Mouse (Mus musculus) heart, embryonic 16.5 days (tissue): ENCODE results near the gene Rcbtb2. TPM values are rescaled to one million over a fixed set of nuclear protein-coding genes. Genes with fewer than 3 reads are reported as not detected.

Experiments
- ATAC-seq: fragments of 200-750 bp; cut with Nextera tagmentation; replicated peaks from 2 replicates; pipeline ENCODE4 v1.8.0; 2017; ENCODE audit warnings: moderate number of reproducible peaks; ENCODE audit not compliant: insufficient read depth, low FRiP score; ENCODE audit errors: extremely low read depth
- H3K27ac ChIP-seq: fragments of 300-500 bp; sonication (generic); 2 replicates; pipeline ENCODE4 v1.5.1; 2014; ENCODE audit warnings: mild to moderate bottlenecking, low read length, control low read depth, moderate library complexity
- H3K27me3 ChIP-seq: fragments of 300-500 bp; sonication (generic); 2 replicates; pipeline ENCODE4 v1.6.1; 2014; ENCODE audit warnings: low read length, mixed read lengths; ENCODE audit not compliant: control insufficient read depth, insufficient read depth
- H3K36me3 ChIP-seq: fragments of 300-500 bp; sonication (generic); 2 replicates; pipeline ENCODE4 v1.6.1; 2014; ENCODE audit not compliant: control insufficient read depth, insufficient read depth
- H3K4me1 ChIP-seq: fragments of 300-500 bp; sonication (generic); 2 replicates; pipeline ENCODE4 v1.6.1; 2014; ENCODE audit warnings: low read length, mixed read lengths; ENCODE audit not compliant: control insufficient read depth, insufficient read depth
- H3K4me2 ChIP-seq: fragments of 300-500 bp; sonication (generic); 2 replicates; pipeline ENCODE4 v1.6.1; 2014; ENCODE audit warnings: low read depth, mild to moderate bottlenecking, control low read depth, low read length
- H3K4me3 ChIP-seq: fragments of 300-500 bp; sonication (generic); 2 replicates; pipeline ENCODE4 v1.5.1; 2014; ENCODE audit warnings: mild to moderate bottlenecking, control low read depth, low read length
- H3K9ac ChIP-seq: fragments of 300-500 bp; sonication (generic); 2 replicates; pipeline ENCODE4 v1.6.1; 2014; ENCODE audit warnings: low read length, control low read depth
- H3K9me3 ChIP-seq: fragments of 300-500 bp; sonication (generic); replicated peaks from 2 replicates; pipeline ENCODE4 v1.6.1; 2016; ENCODE audit warnings: low read length; ENCODE audit not compliant: control insufficient read depth
- WGBS: fragments of 180-500 bp; shearing (Covaris S2); extraction: QIAGEN DNeasy Blood & Tissue Kit; methylation state at CpG from one replicate; pipeline ENCODE4 v1.1.7; 2014; 5-methylcytosine and 5-hydroxymethylcytosine counted together
- polyA plus RNA-seq: library from polyadenylated mRNA; unstranded; fragments of >200 nt; fragmentation: Nextera tagmentation; extraction: Ambion mirVana; gene quantifications from 2 replicates; pipeline ENCODE4 v1.2.1, GENCODE M21; 2015

Gene Rcbtb2
- polyA plus RNA-seq, 1 experiment from 2014 or later: 77.3 TPM

GRCm38 (mm10) chr14:73119966-73120365 lies 2.9 kb upstream of the Rcbtb2 start:
- H3K27me3 ChIP-seq: no peaks in the 10 kb centered on the region
- H3K9ac ChIP-seq: no peak overlapping the region
- H3K9me3 ChIP-seq: no peaks in the 10 kb centered on the region
- H3K36me3 ChIP-seq: no peaks in the 10 kb centered on the region
- no peak for ATAC-seq
- H3K4me1 ChIP-seq: peaks cover 11% of the 10 kb centered on the region; the same call in 1 of the 2 replicates
- H3K4me2 ChIP-seq: no peak overlapping the region
- H3K4me3 ChIP-seq: no peak overlapping the region
- whole genome bisulfite sequencing: 62% methylated on average over 2 of the region's 2 CpGs
- peak overlapping the region; percentile 1; the same call in 1 of the 2 replicates for H3K27ac ChIP-seq

GRCm38 (mm10) chr14:73122211-73122922 lies 470 bp upstream of the Rcbtb2 start:
- WGBS: 49% methylated on average over 4 of the region's 4 CpGs
- Histone ChIP-seq H3K4me3 (no peak overlapping the region), H3K9ac (no peak overlapping the region), H3K4me2 (no peak overlapping the region), H3K4me1 (peaks cover 8% of the 10 kb centered on the region; the same call in 1 of the 2 replicates), H3K27me3 (no peaks in the 10 kb centered on the region), H3K27ac (no peak overlapping the region), H3K9me3 (no peaks in the 10 kb centered on the region), H3K36me3 (no peaks in the 10 kb centered on the region)
- ATAC-seq: no peak

GRCm38 (mm10) chr14:73123381-73123780 lies 544 bp downstream of the Rcbtb2 start:
- no peaks in the 10 kb centered on the region for H3K9me3 ChIP-seq
- H3K4me3 ChIP-seq: no peak overlapping the region
- H3K36me3 ChIP-seq: no peaks in the 10 kb centered on the region
- H3K4me2 ChIP-seq: no peak overlapping the region
- H3K27me3 ChIP-seq: no peaks in the 10 kb centered on the region
- H3K9ac ChIP-seq: no peak overlapping the region
- peaks cover 2% of the 10 kb centered on the region; the same call in 1 of the 2 replicates for H3K4me1 ChIP-seq
- no peak for ATAC-seq
- 0 out of 2 replicates have a peak overlapping the region, but pooled peaks have one; percentile 46 for H3K27ac ChIP-seq
- 82% methylated on average over 9 of the region's 9 CpGs for WGBS

GRCm38 (mm10) chr14:73123786-73124185 lies 949 bp downstream of the Rcbtb2 start:
- no peaks in the 10 kb centered on the region for H3K27me3 ChIP-seq
- no peak overlapping the region for H3K9ac ChIP-seq
- no peak overlapping the region for H3K4me2 ChIP-seq
- no peaks in the 10 kb centered on the region for H3K9me3 ChIP-seq
- ATAC-seq: peak; percentile 76; the same call in 1 of the 2 replicates
- no peak overlapping the region for H3K4me3 ChIP-seq
- WGBS: 47% methylated on average over 9 of the region's 9 CpGs
- peaks cover 2% of the 10 kb centered on the region; the same call in 1 of the 2 replicates for H3K4me1 ChIP-seq
- H3K36me3 ChIP-seq: no peaks in the 10 kb centered on the region
- H3K27ac ChIP-seq: peak overlapping the region; percentile 30; the same call in 1 of the 2 replicates

GRCm38 (mm10) chr14:73130519-73130918 lies 7.7 kb downstream of the Rcbtb2 start:
- Histone ChIP-seq H3K27me3 (no peaks in the 10 kb centered on the region), H3K9me3 (no peaks in the 10 kb centered on the region), H3K4me3 (no peak overlapping the region), H3K4me1 (no peaks in the 10 kb centered on the region), H3K9ac (no peak overlapping the region), H3K27ac (no peak overlapping the region), H3K4me2 (no peak overlapping the region), H3K36me3 (no peaks in the 10 kb centered on the region)
- no peak for ATAC-seq
- WGBS: 62% methylated on average over 5 of the region's 5 CpGs

- WGBS: 81% methylated on average over 16 of the region's 16 CpGs
- Histone ChIP-seq H3K27me3 (no peaks in the 10 kb centered on the region), H3K9me3 (no peaks in the 10 kb centered on the region), H3K27ac (no peak overlapping the region), H3K4me2 (no peak overlapping the region), H3K36me3 (no peaks in the 10 kb centered on the region), H3K4me3 (no peak overlapping the region), H3K9ac (no peak overlapping the region), H3K4me1 (no peaks in the 10 kb centered on the region)
- ATAC-seq: no peak
Observed at GRCm38 (mm10) chr14:73131856-73132410, 9.1 kb downstream of the Rcbtb2 start.

GRCm38 (mm10) chr14:73132731-73133130 lies 9.9 kb downstream of the Rcbtb2 start:
- H3K36me3 ChIP-seq: no peaks in the 10 kb centered on the region
- H3K4me1 ChIP-seq: no peaks in the 10 kb centered on the region
- H3K27me3 ChIP-seq: no peaks in the 10 kb centered on the region
- H3K4me2 ChIP-seq: no peak overlapping the region
- no peak overlapping the region for H3K4me3 ChIP-seq
- ATAC-seq: no peak
- no peaks in the 10 kb centered on the region for H3K9me3 ChIP-seq
- H3K27ac ChIP-seq: no peak overlapping the region
- 58% methylated on average over 4 of the region's 4 CpGs for WGBS
- no peak overlapping the region for H3K9ac ChIP-seq

- WGBS: 64% methylated on average over 5 of the region's 5 CpGs
- Histone ChIP-seq H3K9ac (no peak overlapping the region), H3K9me3 (no peaks in the 10 kb centered on the region), H3K4me3 (no peak overlapping the region), H3K36me3 (no peaks in the 10 kb centered on the region), H3K27me3 (no peaks in the 10 kb centered on the region), H3K27ac (no peak overlapping the region), H3K4me1 (peaks cover 3% of the 10 kb centered on the region), H3K4me2 (no peak overlapping the region)
- ATAC-seq: no peak
Observed at GRCm38 (mm10) chr14:73137234-73137633, 14.4 kb downstream of the Rcbtb2 start.

GRCm38 (mm10) chr14:73138483-73138882 lies 15.6 kb downstream of the Rcbtb2 start:
- no peak overlapping the region for H3K4me3 ChIP-seq
- 88% methylated on average over 7 of the region's 7 CpGs for WGBS

More at GRCm38 (mm10) chr14:73138483-73138882, 15.6 kb downstream of the Rcbtb2 start:
- peaks cover 3% of the 10 kb centered on the region for H3K4me1 ChIP-seq
- H3K36me3 ChIP-seq: no peaks in the 10 kb centered on the region
- no peaks in the 10 kb centered on the region for H3K9me3 ChIP-seq
- H3K27me3 ChIP-seq: no peaks in the 10 kb centered on the region
- no peak overlapping the region for H3K27ac ChIP-seq
- H3K9ac ChIP-seq: no peak overlapping the region
- ATAC-seq: no peak
- H3K4me2 ChIP-seq: no peak overlapping the region
